Mouse (Mus musculus) limb, embryonic 12.5 days (tissue): ENCODE measurements around the gene Olfr1386. TPM values are rescaled to one million over a fixed set of nuclear protein-coding genes. Genes with fewer than 3 reads are reported as not detected.
"Not testable (repeated sequence)": the region's sequence is repeated elsewhere in the genome, so short reads cannot be mapped to it uniquely, and the experiment has no call there.

Experiments used
- ATAC-seq: fragments of 200-750 bp; cut with Nextera tagmentation; 2 replicates; pipeline ENCODE4 v1.8.0; 2017; ENCODE audit warnings: low read depth, moderate TSS enrichment; ENCODE audit not compliant: insufficient number of reproducible peaks, insufficient read depth, low FRiP score, low TSS enrichment
- H3K27ac ChIP-seq: fragments of 300-500 bp; sonication (generic); 2 replicates; pipeline ENCODE4 v1.5.1; 2016; ENCODE audit warnings: mild to moderate bottlenecking, moderate library complexity
- H3K27me3 ChIP-seq: fragments of 300-500 bp; sonication (generic); 2 replicates; pipeline ENCODE4 v1.6.1; 2016; ENCODE audit warnings: mild to moderate bottlenecking, moderate library complexity
- H3K36me3 ChIP-seq: fragments of 300-500 bp; sonication (generic); 2 replicates; pipeline ENCODE4 v1.6.1; 2016; ENCODE audit warnings: mild to moderate bottlenecking, moderate library complexity
- H3K4me1 ChIP-seq: fragments of 300-500 bp; sonication (generic); replicated peaks from 2 replicates; pipeline ENCODE4 v1.6.1; 2016
- H3K4me2 ChIP-seq: fragments of 300-500 bp; sonication (generic); 2 replicates; pipeline ENCODE4 v1.6.1; 2016; ENCODE audit warnings: mild to moderate bottlenecking, moderate library complexity
- H3K4me3 ChIP-seq: fragments of 300-500 bp; sonication (generic); replicated peaks from 2 replicates; pipeline ENCODE4 v1.5.1; 2016; ENCODE audit warnings: mild to moderate bottlenecking
- H3K9ac ChIP-seq: fragments of 300-500 bp; sonication (generic); replicated peaks from 2 replicates; pipeline ENCODE4 v1.6.1; 2016; ENCODE audit warnings: mild to moderate bottlenecking, moderate library complexity
- H3K9me3 ChIP-seq: fragments of 300-500 bp; sonication (generic); 2 replicates; pipeline ENCODE4 v1.6.1; 2016; ENCODE audit warnings: mild to moderate bottlenecking, moderate library complexity
- WGBS: fragments of 180-500 bp; shearing (Covaris S2); methylation state at CpG from one replicate; pipeline ENCODE4 v1.1.7; 2016; 5-methylcytosine and 5-hydroxymethylcytosine counted together
- polyA plus RNA-seq: library from polyadenylated mRNA; unstranded; fragments of >200 nt; fragmentation: Nextera tagmentation; extraction: Ambion mirVana; gene quantifications from 2 replicates; pipeline ENCODE4 v1.2.1, GENCODE M21; 2016

The Olfr1386 gene
- not detected in 2 replicates for polyA plus RNA-seq

- H3K36me3 ChIP-seq, H3K4me2 ChIP-seq, ATAC-seq, H3K9ac ChIP-seq, H3K9me3 ChIP-seq, H3K27ac ChIP-seq, H3K27me3 ChIP-seq, H3K4me1 ChIP-seq, H3K4me3 ChIP-seq: not testable (repeated sequence)
- 85% methylated on average over 3 of the region's 3 CpGs for WGBS
Observed at GRCm38 (mm10) chr11:49464746-49465145, at the start of gene Olfr1386. Olfr1386 (plus strand) TSS chr11:49465046.

- H3K4me1 ChIP-seq: no peaks in the 10 kb centered on the region
- H3K9ac ChIP-seq: no peak within 1 kb of the TSS
- no peak within 1 kb of the TSS for H3K4me2 ChIP-seq
- no peaks in the 10 kb centered on the region for H3K36me3 ChIP-seq
- H3K9me3 ChIP-seq: no peaks in the 10 kb centered on the region
- ATAC-seq: no peak
- WGBS: 89% methylated on average over 2 of the region's 2 CpGs
- H3K27me3 ChIP-seq: no peaks in the 10 kb centered on the region
- no peak within 1 kb of the TSS for H3K27ac ChIP-seq
- H3K4me3 ChIP-seq: no peak within 1 kb of the TSS
Observed at GRCm38 (mm10) chr11:49422767-49423166, 42.1 kb upstream of the Olfr1386 start, which contains the start of gene Olfr1389. Olfr1389 (plus strand) TSS chr11:49423067.

GRCm38 (mm10) chr11:49425257-49425927, 39.5 kb upstream of the Olfr1386 start:
- 95% methylated on average over 1 of the region's 1 CpGs for WGBS
- H3K27me3 ChIP-seq: no peaks in the 10 kb centered on the region
- no peaks in the 10 kb centered on the region for H3K4me1 ChIP-seq
- no peaks in the 10 kb centered on the region for H3K9me3 ChIP-seq
- H3K4me2 ChIP-seq: no peak overlapping the region
- no peaks in the 10 kb centered on the region for H3K36me3 ChIP-seq
- H3K27ac ChIP-seq: no peak overlapping the region
- no peak overlapping the region for H3K9ac ChIP-seq
- no peak for ATAC-seq
- H3K4me3 ChIP-seq: no peak overlapping the region

GRCm38 (mm10) chr11:49429641-49430040, 35.2 kb upstream of the Olfr1386 start:
- no peak for ATAC-seq
- Histone ChIP-seq H3K27me3 (no peaks in the 10 kb centered on the region), H3K27ac (no peak overlapping the region), H3K36me3 (no peaks in the 10 kb centered on the region), H3K4me3 (no peak overlapping the region), H3K9ac (no peak overlapping the region), H3K4me2 (no peak overlapping the region), H3K4me1 (no peaks in the 10 kb centered on the region), H3K9me3 (no peaks in the 10 kb centered on the region)
- 91% methylated on average over 2 of the region's 2 CpGs for WGBS

- WGBS: 80% methylated on average over 3 of the region's 3 CpGs
- Histone ChIP-seq H3K9me3 (no peaks in the 10 kb centered on the region), H3K36me3 (no peaks in the 10 kb centered on the region), H3K27me3 (no peaks in the 10 kb centered on the region), H3K4me3 (no peak within 1 kb of the TSS), H3K27ac (no peak within 1 kb of the TSS), H3K9ac (no peak within 1 kb of the TSS), H3K4me2 (no peak within 1 kb of the TSS), H3K4me1 (no peaks in the 10 kb centered on the region)
- no peak for ATAC-seq
Observed at GRCm38 (mm10) chr11:49436411-49436810, 28.4 kb upstream of the Olfr1386 start, which contains the start of gene Olfr1388. Olfr1388 (plus strand) TSS chr11:49436624.

GRCm38 (mm10) chr11:49455043-49455442, 9.8 kb upstream of the Olfr1386 start, which contains the start of gene Olfr1387:
Olfr1387 (plus strand) TSS chr11:49455343.
- 73% methylated on average over 1 of the region's 1 CpGs for WGBS
- no peak for ATAC-seq
- Histone ChIP-seq H3K27ac (no peak within 1 kb of the TSS), H3K9me3 (no peaks in the 10 kb centered on the region), H3K27me3 (no peaks in the 10 kb centered on the region), H3K4me3 (no peak within 1 kb of the TSS), H3K9ac (no peak within 1 kb of the TSS), H3K36me3 (no peaks in the 10 kb centered on the region), H3K4me2 (no peak within 1 kb of the TSS), H3K4me1 (no peaks in the 10 kb centered on the region)

GRCm38 (mm10) chr11:49485973-49486372, 21.1 kb downstream of the Olfr1386 start:
- Histone ChIP-seq H3K9ac (no peak overlapping the region), H3K4me2 (no peak overlapping the region), H3K27me3 (no peaks in the 10 kb centered on the region), H3K9me3 (no peaks in the 10 kb centered on the region), H3K36me3 (no peaks in the 10 kb centered on the region), H3K4me3 (no peak overlapping the region), H3K27ac (no peak overlapping the region), H3K4me1 (no peaks in the 10 kb centered on the region)
- WGBS: 30% methylated on average over 4 of the region's 4 CpGs
- ATAC-seq: no peak

GRCm38 (mm10) chr11:49488770-49489169, 23.9 kb downstream of the Olfr1386 start, which contains the start of gene Olfr1385:
Olfr1385 (plus strand) TSS chr11:49489070.
- H3K9me3 ChIP-seq, H3K9ac ChIP-seq, H3K4me1 ChIP-seq, H3K27ac ChIP-seq, H3K4me3 ChIP-seq, ATAC-seq, H3K27me3 ChIP-seq, H3K36me3 ChIP-seq, H3K4me2 ChIP-seq: not testable (repeated sequence)
- 78% methylated on average over 1 of the region's 1 CpGs for WGBS

GRCm38 (mm10) chr11:49518086-49518485, 53.2 kb downstream of the Olfr1386 start:
- no peak for ATAC-seq
- Histone ChIP-seq H3K27ac (no peak overlapping the region), H3K36me3 (no peaks in the 10 kb centered on the region), H3K27me3 (no peaks in the 10 kb centered on the region), H3K4me3 (no peak overlapping the region), H3K9ac (no peak overlapping the region), H3K4me2 (no peak overlapping the region), H3K9me3 (no peaks in the 10 kb centered on the region), H3K4me1 (no peaks in the 10 kb centered on the region)
- WGBS: 75% methylated on average over 5 of the region's 5 CpGs

GRCm38 (mm10) chr11:49519348-49519747, 54.5 kb downstream of the Olfr1386 start, which contains the start of gene Olfr1383:
Olfr1383 (plus strand) TSS chr11:49519648.
- no peak within 1 kb of the TSS for H3K9ac ChIP-seq
- H3K27ac ChIP-seq: no peak within 1 kb of the TSS
- ATAC-seq: no peak

More at GRCm38 (mm10) chr11:49519348-49519747, 54.5 kb downstream of the Olfr1386 start, which contains the start of gene Olfr1383:
- no peaks in the 10 kb centered on the region for H3K36me3 ChIP-seq
- no peaks in the 10 kb centered on the region for H3K9me3 ChIP-seq
- H3K4me3 ChIP-seq: no peak within 1 kb of the TSS
- H3K4me2 ChIP-seq: no peak within 1 kb of the TSS
- no peaks in the 10 kb centered on the region for H3K4me1 ChIP-seq
- no peaks in the 10 kb centered on the region for H3K27me3 ChIP-seq
